8 mouse cellular contexts compared by ENCODE assay signal in genomic region chr1:58445861-58446260, GRCm38 (mm10). TPM values are rescaled to one million over a fixed set of nuclear protein-coding genes. Genes with fewer than 3 reads are reported as not detected.
DNase-seq lines count a peak whose midpoint lies in the region; ATAC-seq and TF ChIP-seq lines count a peak whose summit lies in the region.

No protein-coding gene starts in this region.

- H3K27me3 ChIP-seq in kidney, embryonic 15.5 days = no peaks in the 10 kb centered on the region
- no peaks in the 10 kb centered on the region for H3K27me3 ChIP-seq in hindbrain, postnatal 0 days (ENCODE audit: insufficient read depth, low read length)
- no peaks in the 10 kb centered on the region for H3K27me3 ChIP-seq in myocyte (ENCODE audit: control insufficient read depth, insufficient read depth, insufficient read length)

- WGBS in kidney, embryonic 15.5 days = 6% methylated on average over 11 of the region's 11 CpGs
- 4% methylated on average over 11 of the region's 11 CpGs for WGBS in hindbrain, postnatal 0 days

- peaks cover 42% of the 10 kb centered on the region for H3K79me2 ChIP-seq in myocyte (ENCODE audit: control insufficient read depth, insufficient read depth)

- no peak for TF ChIP-seq POLR2A in myocyte (IDR thresholded peaks at IDR 0.05; ENCODE audit: insufficient read length, low read depth)

- no peak for DNase-seq in kidney, postnatal 36 days
- no peak for DNase-seq in hindbrain, postnatal 0 days (ENCODE audit: low spot score)
- DNase-seq in urinary bladder, adult 2 months (ENCODE audit: low spot score) = no peak
- no peak for DNase-seq in kidney, adult 18-20 months
- no peak for DNase-seq in MN1 (ENCODE audit: low spot score)

- H3K9ac ChIP-seq in kidney, embryonic 15.5 days = peak overlapping the region; percentile 72
- peak overlapping the region; percentile 75 for H3K9ac ChIP-seq in hindbrain, postnatal 0 days (replicated peaks; ENCODE audit: low read length)

- peaks cover 46% of the 10 kb centered on the region for H3K36me3 ChIP-seq in kidney, embryonic 15.5 days
- H3K36me3 ChIP-seq in hindbrain, postnatal 0 days (ENCODE audit: insufficient read depth, low read length) = peaks cover 4% of the 10 kb centered on the region; the same call in 1 of the 2 replicates
- peaks cover 9% of the 10 kb centered on the region for H3K36me3 ChIP-seq in myocyte (ENCODE audit: control insufficient read depth, insufficient read depth)

- H3K4me1 ChIP-seq in kidney, embryonic 15.5 days = peaks cover 26% of the 10 kb centered on the region
- H3K4me1 ChIP-seq in hindbrain, postnatal 0 days (ENCODE audit: insufficient read depth, low read length) = peaks cover 6% of the 10 kb centered on the region; the same call in 1 of the 2 replicates

- no peaks in the 10 kb centered on the region for H3K9me3 ChIP-seq in kidney, embryonic 15.5 days (replicated peaks)
- no peaks in the 10 kb centered on the region for H3K9me3 ChIP-seq in hindbrain, postnatal 0 days (ENCODE audit: low read length)

- peak overlapping the region; percentile 94 for H3K27ac ChIP-seq in kidney, embryonic 15.5 days
- peak overlapping the region; percentile 91 for H3K27ac ChIP-seq in hindbrain, postnatal 0 days

- ATAC-seq in kidney, embryonic 15.5 days (replicated peaks; ENCODE audit: low FRiP score) = no peak
- ATAC-seq in activated CD4-positive, CD25-positive, alpha-beta regulatory T cell, adult 4 months = peak; percentile 29
- no peak for ATAC-seq in hindbrain, postnatal 0 days

- TF ChIP-seq CTCF in hindbrain, postnatal 0 days (IDR thresholded peaks at IDR 0.05; ENCODE audit: low read depth) = no peak

- H3ac ChIP-seq in myocyte (ENCODE audit: control insufficient read depth, insufficient read length) = peak overlapping the region; percentile 64

- peak overlapping the region; percentile 62 for H3K4me3 ChIP-seq in kidney, embryonic 15.5 days (replicated peaks)
- H3K4me3 ChIP-seq in hindbrain, postnatal 0 days (ENCODE audit: low read length) = peak overlapping the region; percentile 65
- peak overlapping the region; percentile 93 for H3K4me3 ChIP-seq in myocyte

- H3K4me2 ChIP-seq in kidney, embryonic 15.5 days = peak overlapping the region; percentile 75
- H3K4me2 ChIP-seq in hindbrain, postnatal 0 days (ENCODE audit: low read depth, low read length) = peak overlapping the region; percentile 62
- peak overlapping the region; percentile 78 for H3K4me2 ChIP-seq in myocyte (ENCODE audit: low read depth)

TF ChIP-seq in myocyte, 11 proteins besides CTCF, POLR2A, EP300 and RAD21:
- TF ChIP-seq MYOG (IDR thresholded peaks at IDR 0.05; ENCODE audit: control insufficient read depth in 1 of 3, insufficient read depth in 1 of 3, insufficient read length in 2 of 3, low read depth in 2 of 3) (no peak), MYOD1 (IDR thresholded peaks at IDR 0.05; ENCODE audit: control insufficient read depth in 1 of 3, insufficient read length in 2 of 3, low read depth in 2 of 3) (no peak), TCF3 (IDR thresholded peaks at IDR 0.05; ENCODE audit: insufficient read length, low read depth) (no peak), USF1 (IDR thresholded peaks at IDR 0.05; ENCODE audit: low read depth) (no peak), SRF (IDR thresholded peaks at IDR 0.05; ENCODE audit: control insufficient read depth, insufficient read length, low read depth) (no peak), CEBPB (IDR thresholded peaks at IDR 0.05; ENCODE audit: insufficient read depth, poor library complexity, severe bottlenecking) (no peak), E2F4 (IDR thresholded peaks at IDR 0.05; ENCODE audit: insufficient read depth) (no peak), TCF12 (IDR thresholded peaks at IDR 0.05; ENCODE audit: insufficient read depth, poor library complexity, severe bottlenecking) (no peak), REST (IDR thresholded peaks at IDR 0.05; ENCODE audit: insufficient read depth, insufficient read length) (no peak), POLR2AphosphoS2 (IDR thresholded peaks at IDR 0.05; ENCODE audit: insufficient read length, low read depth) (no peak), MAX (IDR thresholded peaks at IDR 0.05; ENCODE audit: low read depth) (no peak)

RNA-seq across cellular contexts. Expression of gene Ppil3, which starts 0.6 kb away (rescaled TPM):
- 52.0 and 58.5 TPM in 2 replicates for polyA plus RNA-seq in kidney, embryonic 15.5 days (2015; fragmentation: Nextera tagmentation; extraction: Ambion mirVana)
- 10 to 100 TPM; 61.9 to 77.3 TPM for polyA plus RNA-seq in activated CD4-positive, CD25-positive, alpha-beta regulatory T cell, adult 4 months (2017; shearing (Covaris generic))
- total RNA-seq in hindbrain, postnatal 0 days (2014; rRNA removed) = 19.4 and 26.4 TPM in 2 replicates
- polyA plus RNA-seq in hindbrain, postnatal 0 days (2015; fragmentation: Nextera tagmentation; extraction: Ambion mirVana) = 45.9 and 51.4 TPM in 2 replicates
- 45.8 TPM for polyA plus RNA-seq in myocyte (2012; fragmentation: generic; extraction: Trizol)
- polyA plus RNA-seq in urinary bladder, adult 2 months (2012; rRNA removed) = 32.4 and 33.3 TPM in 2 replicates

RNA-seq across cellular contexts. Expression of gene Nif3l1, which starts 0.9 kb away (rescaled TPM):
- polyA plus RNA-seq in kidney, embryonic 15.5 days (2015; fragmentation: Nextera tagmentation; extraction: Ambion mirVana) = 44.7 and 46.7 TPM in 2 replicates
- polyA plus RNA-seq in activated CD4-positive, CD25-positive, alpha-beta regulatory T cell, adult 4 months (2017; shearing (Covaris generic)) = 10 to 100 TPM; 40.1 to 58.3 TPM
- 26.1 and 28.6 TPM in 2 replicates for total RNA-seq in hindbrain, postnatal 0 days (2014; rRNA removed)
- 35.4 and 37.5 TPM in 2 replicates for polyA plus RNA-seq in hindbrain, postnatal 0 days (2015; fragmentation: Nextera tagmentation; extraction: Ambion mirVana)
- 30.0 TPM for polyA plus RNA-seq in myocyte (2012; fragmentation: generic; extraction: Trizol)
- 22.2 and 22.5 TPM in 2 replicates for polyA plus RNA-seq in urinary bladder, adult 2 months (2012; rRNA removed)

RNA-seq across cellular contexts. Expression of gene Clk1, which starts 22.0 kb away (rescaled TPM):
- 185 and 199 TPM in 2 replicates for polyA plus RNA-seq in kidney, embryonic 15.5 days (2015; fragmentation: Nextera tagmentation; extraction: Ambion mirVana)
- 100 to 1,000 TPM; 355 to 452 TPM for polyA plus RNA-seq in activated CD4-positive, CD25-positive, alpha-beta regulatory T cell, adult 4 months (2017; shearing (Covaris generic))
- total RNA-seq in hindbrain, postnatal 0 days (2014; rRNA removed) = 60.2 and 60.7 TPM in 2 replicates
- 109 and 130 TPM in 2 replicates for polyA plus RNA-seq in hindbrain, postnatal 0 days (2015; fragmentation: Nextera tagmentation; extraction: Ambion mirVana)
- 19.4 TPM for polyA plus RNA-seq in myocyte (2012; fragmentation: generic; extraction: Trizol)
- 320 and 406 TPM in 2 replicates for polyA plus RNA-seq in urinary bladder, adult 2 months (2012; rRNA removed)

RNA-seq across cellular contexts. Expression of gene Bzw1, which starts 53.2 kb away (rescaled TPM):
- 367 and 397 TPM in 2 replicates for polyA plus RNA-seq in kidney, embryonic 15.5 days (2015; fragmentation: Nextera tagmentation; extraction: Ambion mirVana)
- polyA plus RNA-seq in activated CD4-positive, CD25-positive, alpha-beta regulatory T cell, adult 4 months (2017; shearing (Covaris generic)) = 100 to 1,000 TPM; 406 to 458 TPM
- total RNA-seq in hindbrain, postnatal 0 days (2014; rRNA removed) = 160 and 162 TPM in 2 replicates
- polyA plus RNA-seq in hindbrain, postnatal 0 days (2015; fragmentation: Nextera tagmentation; extraction: Ambion mirVana) = 343 and 352 TPM in 2 replicates
- polyA plus RNA-seq in myocyte (2012; fragmentation: generic; extraction: Trizol) = 34.7 TPM
- polyA plus RNA-seq in urinary bladder, adult 2 months (2012; rRNA removed) = 63.2 and 69.3 TPM in 2 replicates

RNA-seq across cellular contexts. Expression of gene Orc2, which starts 59.0 kb away (rescaled TPM):
- 31.7 and 33.3 TPM in 2 replicates for polyA plus RNA-seq in kidney, embryonic 15.5 days (2015; fragmentation: Nextera tagmentation; extraction: Ambion mirVana)
- polyA plus RNA-seq in activated CD4-positive, CD25-positive, alpha-beta regulatory T cell, adult 4 months (2017; shearing (Covaris generic)) = 10 to 100 TPM; 14.5 to 24.7 TPM
- total RNA-seq in hindbrain, postnatal 0 days (2014; rRNA removed) = 82.0 and 236 TPM in 2 replicates
- 20.8 and 23.7 TPM in 2 replicates for polyA plus RNA-seq in hindbrain, postnatal 0 days (2015; fragmentation: Nextera tagmentation; extraction: Ambion mirVana)
- polyA plus RNA-seq in myocyte (2012; fragmentation: generic; extraction: Trizol) = 11.5 TPM
- polyA plus RNA-seq in urinary bladder, adult 2 months (2012; rRNA removed) = 15.0 and 15.9 TPM in 2 replicates
